Mouse (Mus musculus) heart, embryonic 14.5 days (tissue): ENCODE results near the gene Pabpc6. TPM values are rescaled to one million over a fixed set of nuclear protein-coding genes. Genes with fewer than 3 reads are reported as not detected.

Experiments used
- ATAC-seq: fragments of 200-750 bp; cut with Nextera tagmentation; 2 replicates; pipeline ENCODE4 v1.8.0; 2017; ENCODE audit warnings: low read depth, moderate TSS enrichment; ENCODE audit not compliant: insufficient number of reproducible peaks, insufficient read depth, low FRiP score
- H3K27ac ChIP-seq, 2 experiments: fragments of 200-500 bp in 1 of 2; fragments of 300-500 bp in 1 of 2; sonication (generic) in 1 of 2; replicated peaks in 1 of 2; 2 replicates each; pipeline ENCODE4 v1.5.1; 2012 to 2014; ENCODE audit warnings: low read depth in 2 of 2, low read length in 2 of 2, control low read depth in 1 of 2, mild to moderate bottlenecking in 1 of 2, mixed read lengths in 1 of 2; ENCODE audit not compliant: control insufficient read depth in 1 of 2, insufficient read depth in 1 of 2
- H3K27me3 ChIP-seq: fragments of 300-500 bp; sonication (generic); 2 replicates; pipeline ENCODE4 v1.6.1; 2014; ENCODE audit warnings: mild to moderate bottlenecking, low read length, control low read depth; ENCODE audit not compliant: control insufficient read depth, insufficient read depth
- H3K36me3 ChIP-seq: fragments of 300-500 bp; sonication (generic); 2 replicates; pipeline ENCODE4 v1.6.1; 2014; ENCODE audit warnings: mild to moderate bottlenecking, control low read depth, low read length, mixed read lengths; ENCODE audit not compliant: control insufficient read depth, insufficient read depth
- H3K4me1 ChIP-seq, 2 experiments: fragments of 200-500 bp in 1 of 2; fragments of 300-500 bp in 1 of 2; sonication (generic) in 1 of 2; 2 replicates each; pipeline ENCODE4 v1.6.1; 2012 to 2014; ENCODE audit warnings: low read length in 2 of 2, control low read depth in 1 of 2, mixed read lengths in 1 of 2; ENCODE audit not compliant: control insufficient read depth in 2 of 2, insufficient read depth in 2 of 2
- H3K4me2 ChIP-seq: fragments of 300-500 bp; sonication (generic); 2 replicates; pipeline ENCODE4 v1.6.1; 2014; ENCODE audit warnings: mild to moderate bottlenecking, low read length
- H3K4me3 ChIP-seq, 2 experiments: fragments of 200-500 bp in 1 of 2; fragments of 300-500 bp in 1 of 2; sonication (generic) in 1 of 2; 2 replicates each; pipeline ENCODE4 v1.5.1; 2012 to 2014; ENCODE audit warnings: low read length in 2 of 2, mild to moderate bottlenecking in 2 of 2, control low read depth in 1 of 2, low read depth in 1 of 2, moderate library complexity in 1 of 2; ENCODE audit not compliant: control insufficient read depth in 1 of 2, insufficient read depth in 1 of 2
- H3K9ac ChIP-seq: fragments of 300-500 bp; sonication (generic); 2 replicates; pipeline ENCODE4 v1.6.1; 2014; ENCODE audit warnings: mild to moderate bottlenecking, low read length
- H3K9me3 ChIP-seq: fragments of 300-500 bp; sonication (generic); 2 replicates; pipeline ENCODE4 v1.6.1; 2016; ENCODE audit warnings: low read length, control low read depth; ENCODE audit not compliant: control insufficient read depth
- WGBS: fragments of 180-500 bp; shearing (Covaris S2); extraction: QIAGEN DNeasy Blood & Tissue Kit; methylation state at CpG from one replicate; pipeline ENCODE4 v1.1.7; 2014; 5-methylcytosine and 5-hydroxymethylcytosine counted together
- polyA plus RNA-seq: library from polyadenylated mRNA; unstranded; fragments of >200 nt; fragmentation: Nextera tagmentation; extraction: Ambion mirVana; gene quantifications from 2 replicates; pipeline ENCODE4 v1.2.1, GENCODE M21; 2014

Gene Pabpc6
- polyA plus RNA-seq, 1 experiment from 2014 or later = not detected

- 83% methylated on average over 6 of the region's 6 CpGs for WGBS
- Histone ChIP-seq H3K4me1 (no peaks in the 10 kb centered on the region), H3K27me3 (no peaks in the 10 kb centered on the region), H3K9me3 (no peaks in the 10 kb centered on the region), H3K36me3 (no peaks in the 10 kb centered on the region), H3K27ac (no peak overlapping the region), H3K4me3 (no peak overlapping the region), H3K4me2 (no peak overlapping the region), H3K9ac (no peak overlapping the region)
- no peak for ATAC-seq
Observed at GRCm38 (mm10) chr17:9675175-9675789, 5.8 kb upstream of the Pabpc6 start.

DNA sequence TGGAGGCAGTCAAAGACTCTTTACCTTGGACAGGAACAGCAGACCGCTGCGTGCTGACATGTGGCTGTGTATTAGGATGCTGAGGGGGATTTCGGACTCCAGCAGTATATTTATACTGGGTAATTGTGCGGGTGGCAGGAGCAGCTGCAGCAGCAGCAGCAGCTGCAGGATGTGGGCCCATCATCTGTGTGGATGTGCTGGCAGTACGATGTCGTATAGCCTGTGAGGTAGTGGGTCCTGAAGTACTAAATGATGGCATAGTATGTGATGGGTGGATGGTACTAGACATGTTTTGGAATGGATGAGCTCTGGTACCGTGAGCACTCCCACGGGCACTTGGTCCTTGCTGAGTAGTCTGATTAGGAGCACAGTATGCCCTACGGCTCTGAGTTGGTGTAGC is 1.6 kb downstream of the Pabpc6 start:
- WGBS = 92% methylated on average over 9 of the region's 9 CpGs
- Histone ChIP-seq H3K4me2 (no peak overlapping the region), H3K27me3 (no peaks in the 10 kb centered on the region), H3K9ac (no peak overlapping the region), H3K4me1 (no peaks in the 10 kb centered on the region), H3K27ac (no peak overlapping the region), H3K36me3 (no peaks in the 10 kb centered on the region), H3K9me3 (no peaks in the 10 kb centered on the region), H3K4me3 (no peak overlapping the region)
- no peak for ATAC-seq

DNA sequence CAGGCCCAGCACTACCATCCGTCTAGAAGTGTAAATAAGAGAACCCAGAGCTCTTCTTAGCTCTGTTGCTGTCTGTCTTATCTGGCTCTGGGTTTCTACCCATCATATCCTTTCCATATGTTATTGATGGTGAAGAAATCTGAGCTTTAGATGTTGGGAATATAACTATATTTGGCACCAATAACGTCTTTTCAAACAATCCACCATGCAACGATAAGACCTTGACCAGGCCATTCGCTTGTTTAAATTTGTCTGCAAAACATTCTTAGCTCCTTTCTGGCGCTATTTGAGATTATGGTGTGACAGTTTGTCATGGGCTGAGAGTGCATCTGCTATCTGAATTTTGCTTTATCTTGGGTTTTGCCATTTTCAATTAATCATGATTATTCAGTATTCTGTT is 10.9 kb downstream of the Pabpc6 start:
- H3K27me3 ChIP-seq = no peaks in the 10 kb centered on the region
- WGBS = 68% methylated on average over 5 of the region's 5 CpGs
- no peak overlapping the region for H3K27ac ChIP-seq
- ATAC-seq = no peak
- no peak overlapping the region for H3K4me3 ChIP-seq
- no peaks in the 10 kb centered on the region for H3K9me3 ChIP-seq
- H3K4me2 ChIP-seq = no peak overlapping the region
- no peaks in the 10 kb centered on the region for H3K36me3 ChIP-seq
- no peaks in the 10 kb centered on the region for H3K4me1 ChIP-seq
- no peak overlapping the region for H3K9ac ChIP-seq

DNA sequence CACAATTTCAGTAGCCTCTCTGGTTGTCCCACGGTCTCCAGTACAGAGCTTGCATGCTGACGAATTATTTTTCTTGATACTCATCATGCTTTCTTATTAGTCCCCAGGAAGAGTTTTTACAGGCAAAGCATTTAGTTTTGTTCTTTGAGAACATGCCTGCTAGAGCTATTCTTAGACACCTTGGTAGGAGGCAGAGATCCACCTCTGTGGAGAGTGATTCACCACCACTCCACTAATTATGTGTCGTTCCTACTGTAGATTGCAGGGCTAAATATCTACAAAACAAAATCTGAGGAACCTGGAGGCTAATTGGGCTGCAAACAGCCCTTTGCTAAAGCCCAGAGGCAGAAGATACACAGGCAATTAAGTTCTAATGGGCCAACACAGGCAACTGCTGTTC is 15.4 kb downstream of the Pabpc6 start:
- ATAC-seq = no peak
- Histone ChIP-seq H3K4me1 (no peaks in the 10 kb centered on the region), H3K27me3 (no peaks in the 10 kb centered on the region), H3K9ac (no peak overlapping the region), H3K4me3 (no peak overlapping the region), H3K9me3 (no peaks in the 10 kb centered on the region), H3K4me2 (no peak overlapping the region), H3K36me3 (no peaks in the 10 kb centered on the region), H3K27ac (no peak overlapping the region)
- WGBS = 69% methylated on average over 3 of the region's 3 CpGs

- 69% methylated on average over 4 of the region's 4 CpGs for WGBS
- no peak overlapping the region for H3K9ac ChIP-seq
Observed at GRCm38 (mm10) chr17:9647644-9648043, 21.9 kb downstream of the Pabpc6 start.

DNA sequence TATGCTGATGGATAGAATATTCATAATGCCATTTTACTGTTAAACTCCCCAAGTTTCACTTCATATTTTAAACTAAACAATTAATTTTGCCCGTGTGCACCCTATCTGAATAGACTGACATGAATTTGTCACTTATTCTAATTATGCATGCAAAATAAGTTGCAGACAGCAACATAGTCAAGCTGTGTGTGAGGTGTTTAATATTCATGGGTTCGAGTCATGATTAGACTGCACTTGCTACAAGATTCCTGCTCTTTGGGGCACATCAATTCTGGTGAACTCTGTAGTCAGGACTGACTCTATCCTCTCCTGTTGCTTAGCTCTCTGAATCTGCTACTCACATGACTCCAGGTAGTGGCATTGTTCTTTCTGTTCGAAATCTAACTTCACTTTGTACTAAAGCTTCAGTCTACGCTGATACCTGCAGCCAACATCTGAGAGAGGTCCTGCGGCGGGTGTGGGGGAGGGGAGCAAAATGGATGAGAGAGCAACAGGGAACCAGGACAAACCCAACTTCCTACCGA is 25.8 kb downstream of the Pabpc6 start:
- Histone ChIP-seq H3K27me3 (no peaks in the 10 kb centered on the region), H3K4me1 (peaks cover 0 to 14% of the 10 kb centered on the region in 2 experiments), H3K9ac (no peak overlapping the region), H3K27ac (no peak overlapping the region), H3K9me3 (no peaks in the 10 kb centered on the region), H3K4me3 (no peak overlapping the region), H3K4me2 (no peak overlapping the region), H3K36me3 (no peaks in the 10 kb centered on the region)
- ATAC-seq = no peak
- WGBS = 73% methylated on average over 7 of the region's 7 CpGs

More at GRCm38 (mm10) chr17:9647644-9648043, 21.9 kb downstream of the Pabpc6 start:
- Histone ChIP-seq H3K4me2 (no peak overlapping the region), H3K27me3 (no peaks in the 10 kb centered on the region), H3K27ac (no peak overlapping the region), H3K36me3 (no peaks in the 10 kb centered on the region), H3K4me3 (no peak overlapping the region), H3K9me3 (no peaks in the 10 kb centered on the region), H3K4me1 (peaks cover 0 to 14% of the 10 kb centered on the region in 2 experiments)
- no peak for ATAC-seq

DNA sequence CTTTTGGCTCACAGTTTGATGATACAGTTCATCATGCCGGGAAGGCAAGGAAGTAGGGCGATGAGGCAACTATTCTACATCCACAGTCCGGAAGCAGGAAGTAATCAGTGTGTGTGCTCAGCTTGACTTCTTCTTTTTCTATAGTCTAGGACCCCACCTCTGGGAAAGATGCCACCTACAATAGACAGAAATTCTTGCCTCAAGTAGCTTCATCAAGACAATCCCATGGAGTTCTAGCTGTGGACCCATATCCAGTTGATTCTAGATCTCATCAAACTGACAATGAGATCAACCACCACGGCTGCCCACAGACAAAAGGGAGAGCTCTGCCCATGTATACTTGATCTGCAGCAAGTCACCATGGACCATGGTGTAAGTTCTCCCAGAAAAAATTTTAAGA is 32.5 kb downstream of the Pabpc6 start:
- H3K4me3 ChIP-seq = no peak overlapping the region
- no peaks in the 10 kb centered on the region for H3K36me3 ChIP-seq
- H3K4me1 ChIP-seq = no peaks in the 10 kb centered on the region
- H3K9ac ChIP-seq = no peak overlapping the region
- H3K4me2 ChIP-seq = no peak overlapping the region
- no peak overlapping the region for H3K27ac ChIP-seq
- 83% methylated on average over 4 of the region's 4 CpGs for WGBS
- H3K9me3 ChIP-seq = no peaks in the 10 kb centered on the region
- H3K27me3 ChIP-seq = no peaks in the 10 kb centered on the region
- no peak for ATAC-seq
